8 mouse cellular contexts compared by ENCODE assay signal in the genomic region with DNA sequence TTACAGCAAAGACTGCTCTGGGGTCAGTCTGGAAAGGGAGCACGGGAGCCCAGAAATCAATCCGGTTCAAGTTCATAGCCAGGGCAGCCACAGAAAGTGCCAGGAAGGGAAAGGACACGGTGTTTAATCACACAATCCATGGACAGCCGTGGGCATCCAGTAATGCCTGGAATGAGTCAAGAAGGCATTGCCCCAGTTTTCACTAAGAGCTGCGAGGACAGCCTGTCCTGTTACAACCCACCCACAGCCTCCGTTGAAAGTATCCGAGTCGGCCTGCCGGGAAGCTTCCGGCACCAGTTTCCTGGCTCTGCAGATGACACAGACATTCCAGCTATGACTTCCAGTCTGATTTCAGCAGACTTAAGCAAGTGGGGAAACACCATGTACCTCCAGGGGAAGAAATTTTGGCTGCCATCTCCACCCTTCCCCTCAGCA. TPM values are rescaled to one million over a fixed set of nuclear protein-coding genes. Genes with fewer than 3 reads are reported as not detected.
DNase-seq lines count a peak whose midpoint lies in the region; ATAC-seq and TF ChIP-seq lines count a peak whose summit lies in the region.

No protein-coding gene starts in this region.

- H3K27me3 ChIP-seq in neural tube, embryonic 11.5 days (ENCODE audit: control insufficient read depth, insufficient read depth, low read length) = peaks cover 50% of the 10 kb centered on the region
- H3K27me3 ChIP-seq in embryonic facial prominence, embryonic 14.5 days (replicated peaks; ENCODE audit: control insufficient read depth, insufficient read depth, low read length) = peaks cover 58% of the 10 kb centered on the region
- H3K27me3 ChIP-seq in heart, embryonic 16.5 days (ENCODE audit: control insufficient read depth, insufficient read depth, low read length) = peaks cover 35% of the 10 kb centered on the region
- peaks cover 34% of the 10 kb centered on the region for H3K27me3 ChIP-seq in midbrain, postnatal 0 days (ENCODE audit: insufficient read depth, low read length)

- DNase-seq in neural tube, embryonic 11.5 days (ENCODE audit: low spot score) = no peak
- DNase-seq in neural tube, embryonic 10.5 days (ENCODE audit: extremely low spot score, low spot score) = no peak
- DNase-seq in embryonic facial prominence, embryonic 14.5 days (ENCODE audit: low spot score) = no peak
- peak; percentile 47 to 60 for DNase-seq in kidney, postnatal 36 days
- DNase-seq in midbrain, postnatal 0 days (ENCODE audit: low spot score) = peak; percentile 21
- DNase-seq in B cell, adult 2 months = no peak

- no peak overlapping the region for H3K9ac ChIP-seq in neural tube, embryonic 11.5 days (ENCODE audit: low read length)
- H3K9ac ChIP-seq in embryonic facial prominence, embryonic 14.5 days (ENCODE audit: low read depth, low read length) = no peak overlapping the region
- peak overlapping the region; percentile 62; the same call in 1 of the 2 replicates for H3K9ac ChIP-seq in heart, embryonic 16.5 days (ENCODE audit: low read length)
- H3K9ac ChIP-seq in midbrain, postnatal 0 days (replicated peaks; ENCODE audit: low read length, poor library complexity, severe bottlenecking) = no peak overlapping the region

- H3K4me1 ChIP-seq in neural tube, embryonic 11.5 days (ENCODE audit: control insufficient read depth, insufficient read depth, low read length) = peaks cover 13% of the 10 kb centered on the region
- H3K4me1 ChIP-seq in embryonic facial prominence, embryonic 14.5 days (ENCODE audit: control insufficient read depth, insufficient read depth, low read length) = no peaks in the 10 kb centered on the region; the same call in 1 of the 2 replicates
- peaks cover 17% of the 10 kb centered on the region for H3K4me1 ChIP-seq in heart, embryonic 16.5 days (ENCODE audit: control insufficient read depth, insufficient read depth, low read length)
- no peaks in the 10 kb centered on the region for H3K4me1 ChIP-seq in midbrain, postnatal 0 days (ENCODE audit: insufficient read depth, low read length)

- no peak overlapping the region for H3K27ac ChIP-seq in neural tube, embryonic 11.5 days (ENCODE audit: low read depth, low read length)
- H3K27ac ChIP-seq in embryonic facial prominence, embryonic 14.5 days (replicated peaks; ENCODE audit: low read depth, low read length) = no peak overlapping the region
- no peak overlapping the region for H3K27ac ChIP-seq in heart, embryonic 16.5 days (ENCODE audit: low read length)
- no peak overlapping the region for H3K27ac ChIP-seq in midbrain, postnatal 0 days (ENCODE audit: low read depth, low read length)

- peak overlapping the region; percentile 77 for H3K4me2 ChIP-seq in neural tube, embryonic 11.5 days (ENCODE audit: low read depth)
- H3K4me2 ChIP-seq in embryonic facial prominence, embryonic 14.5 days (ENCODE audit: low read depth, low read length) = peak overlapping the region; percentile 91
- H3K4me2 ChIP-seq in heart, embryonic 16.5 days (ENCODE audit: low read depth, low read length) = peak overlapping the region; percentile 99
- no peak overlapping the region for H3K4me2 ChIP-seq in midbrain, postnatal 0 days (ENCODE audit: low read depth, low read length, poor library complexity, severe bottlenecking)

- no peaks in the 10 kb centered on the region for H3K36me3 ChIP-seq in neural tube, embryonic 11.5 days (ENCODE audit: control insufficient read depth, insufficient read depth, low read length)
- H3K36me3 ChIP-seq in embryonic facial prominence, embryonic 14.5 days (ENCODE audit: control insufficient read depth, insufficient read depth, low read length) = no peaks in the 10 kb centered on the region
- H3K36me3 ChIP-seq in heart, embryonic 16.5 days (ENCODE audit: control insufficient read depth, insufficient read depth) = no peaks in the 10 kb centered on the region
- no peaks in the 10 kb centered on the region for H3K36me3 ChIP-seq in midbrain, postnatal 0 days (ENCODE audit: insufficient read depth, low read length)

- 43% methylated on average over 10 of the region's 10 CpGs for WGBS in neural tube, embryonic 11.5 days
- WGBS in embryonic facial prominence, embryonic 14.5 days = 32% methylated on average over 10 of the region's 10 CpGs
- WGBS in heart, embryonic 16.5 days = 30% methylated on average over 10 of the region's 10 CpGs
- WGBS in midbrain, postnatal 0 days = 40% methylated on average over 10 of the region's 10 CpGs

- TF ChIP-seq CTCF in midbrain, postnatal 0 days (IDR thresholded peaks at IDR 0.05) = no peak

- no peak for ATAC-seq in neural tube, embryonic 11.5 days (ENCODE audit: insufficient read depth, low FRiP score, low TSS enrichment)
- ATAC-seq in embryonic facial prominence, embryonic 14.5 days (ENCODE audit: low read depth) = no peak
- ATAC-seq in heart, embryonic 16.5 days (replicated peaks; ENCODE audit: extremely low read depth, insufficient read depth, low FRiP score) = no peak
- ATAC-seq in midbrain, postnatal 0 days (ENCODE audit: low FRiP score) = no peak
- ATAC-seq in erythroid progenitor cell, adult 5-6 weeks (replicated peaks; ENCODE audit: low FRiP score, poor library complexity, severe bottlenecking) = no peak

- H3K9me3 ChIP-seq in neural tube, embryonic 11.5 days (ENCODE audit: control insufficient read depth, low read length) = no peaks in the 10 kb centered on the region
- no peaks in the 10 kb centered on the region for H3K9me3 ChIP-seq in embryonic facial prominence, embryonic 14.5 days (ENCODE audit: control insufficient read depth, low read length)
- H3K9me3 ChIP-seq in heart, embryonic 16.5 days (replicated peaks; ENCODE audit: control insufficient read depth, low read length) = no peaks in the 10 kb centered on the region
- H3K9me3 ChIP-seq in midbrain, postnatal 0 days (ENCODE audit: low read length) = no peaks in the 10 kb centered on the region

- H3K4me3 ChIP-seq in neural tube, embryonic 11.5 days (ENCODE audit: low read depth, low read length) = no peak overlapping the region
- H3K4me3 ChIP-seq in embryonic facial prominence, embryonic 14.5 days (ENCODE audit: low read depth, low read length) = peak overlapping the region; percentile 47
- H3K4me3 ChIP-seq in heart, embryonic 16.5 days (ENCODE audit: low read length) = peak overlapping the region; percentile 53
- no peak overlapping the region for H3K4me3 ChIP-seq in midbrain, postnatal 0 days (ENCODE audit: low read depth, low read length)

RNA-seq across cellular contexts. Expression of gene Mt2, which starts 1.1 kb away (rescaled TPM):
- polyA plus RNA-seq in neural tube, embryonic 11.5 days (2014; fragmentation: Nextera tagmentation; extraction: Ambion mirVana) = 21.2 and 29.9 TPM in 2 replicates
- 57.5 and 60.3 TPM in 2 replicates for polyA plus RNA-seq in embryonic facial prominence, embryonic 14.5 days (2014; fragmentation: Nextera tagmentation; extraction: Ambion mirVana)
- 58.8 and 59.5 TPM in 2 replicates for polyA plus RNA-seq in heart, embryonic 16.5 days (2015; fragmentation: Nextera tagmentation; extraction: Ambion mirVana)
- total RNA-seq in midbrain, postnatal 0 days (2014; rRNA removed) = 57.7 and 131 TPM in 2 replicates
- 92.3 and 101 TPM in 2 replicates for polyA plus RNA-seq in midbrain, postnatal 0 days (2015; fragmentation: Nextera tagmentation; extraction: Ambion mirVana)
- 24.5 and 44.4 TPM in 2 replicates for total RNA-seq in erythroid progenitor cell, adult 5-6 weeks (2015; ENCODE audit: low replicate concordance)
- total RNA-seq in erythroid progenitor cell, adult 5-6 weeks (2017; ENCODE audit: low replicate concordance) = 11.6 TPM in 1 of 2 replicates, not detected in the other

RNA-seq across cellular contexts. Expression of gene Mt1, which starts 7.5 kb away (rescaled TPM):
- 78.2 and 78.5 TPM in 2 replicates for polyA plus RNA-seq in neural tube, embryonic 11.5 days (2014; fragmentation: Nextera tagmentation; extraction: Ambion mirVana)
- 167 and 193 TPM in 2 replicates for polyA plus RNA-seq in embryonic facial prominence, embryonic 14.5 days (2014; fragmentation: Nextera tagmentation; extraction: Ambion mirVana)
- 662 and 667 TPM in 2 replicates for polyA plus RNA-seq in heart, embryonic 16.5 days (2015; fragmentation: Nextera tagmentation; extraction: Ambion mirVana)
- total RNA-seq in midbrain, postnatal 0 days (2014; rRNA removed) = 460 and 504 TPM in 2 replicates
- 387 and 420 TPM in 2 replicates for polyA plus RNA-seq in midbrain, postnatal 0 days (2015; fragmentation: Nextera tagmentation; extraction: Ambion mirVana)
- total RNA-seq in erythroid progenitor cell, adult 5-6 weeks (2015; ENCODE audit: low replicate concordance) = 62.5 and 80.4 TPM in 2 replicates
- 18.0 and 24.4 TPM in 2 replicates for total RNA-seq in erythroid progenitor cell, adult 5-6 weeks (2017; ENCODE audit: low replicate concordance)

RNA-seq across cellular contexts. Expression of gene Mt3, which starts 18.9 kb away (rescaled TPM):
- polyA plus RNA-seq in neural tube, embryonic 11.5 days (2014; fragmentation: Nextera tagmentation; extraction: Ambion mirVana) = 8.9 and 9.8 TPM in 2 replicates
- polyA plus RNA-seq in embryonic facial prominence, embryonic 14.5 days (2014; fragmentation: Nextera tagmentation; extraction: Ambion mirVana) = 10.8 and 14.1 TPM in 2 replicates
- polyA plus RNA-seq in heart, embryonic 16.5 days (2015; fragmentation: Nextera tagmentation; extraction: Ambion mirVana) = 57.4 and 68.9 TPM in 2 replicates
- 571 and 599 TPM in 2 replicates for total RNA-seq in midbrain, postnatal 0 days (2014; rRNA removed)
- polyA plus RNA-seq in midbrain, postnatal 0 days (2015; fragmentation: Nextera tagmentation; extraction: Ambion mirVana) = 314 and 354 TPM in 2 replicates
- not detected in 2 replicates for total RNA-seq in erythroid progenitor cell, adult 5-6 weeks (2015; ENCODE audit: low replicate concordance)
- not detected in 2 replicates for total RNA-seq in erythroid progenitor cell, adult 5-6 weeks (2017; ENCODE audit: low replicate concordance)

RNA-seq across cellular contexts. Expression of gene Mt4, which starts 34.3 kb away (rescaled TPM):
- not detected in 2 replicates for polyA plus RNA-seq in neural tube, embryonic 11.5 days (2014; fragmentation: Nextera tagmentation; extraction: Ambion mirVana)
- 1.4 TPM in 1 of 2 replicates, not detected in the other for polyA plus RNA-seq in embryonic facial prominence, embryonic 14.5 days (2014; fragmentation: Nextera tagmentation; extraction: Ambion mirVana)
- polyA plus RNA-seq in heart, embryonic 16.5 days (2015; fragmentation: Nextera tagmentation; extraction: Ambion mirVana) = not detected in 2 replicates
- not detected in 2 replicates for total RNA-seq in midbrain, postnatal 0 days (2014; rRNA removed)
- polyA plus RNA-seq in midbrain, postnatal 0 days (2015; fragmentation: Nextera tagmentation; extraction: Ambion mirVana) = not detected in 2 replicates
- not detected in 2 replicates for total RNA-seq in erythroid progenitor cell, adult 5-6 weeks (2015; ENCODE audit: low replicate concordance)
- not detected in 2 replicates for total RNA-seq in erythroid progenitor cell, adult 5-6 weeks (2017; ENCODE audit: low replicate concordance)

RNA-seq across cellular contexts. Expression of gene Nup93, which starts 43.0 kb away (rescaled TPM):
- polyA plus RNA-seq in neural tube, embryonic 11.5 days (2014; fragmentation: Nextera tagmentation; extraction: Ambion mirVana) = 118 and 121 TPM in 2 replicates
- 60.9 and 77.0 TPM in 2 replicates for polyA plus RNA-seq in embryonic facial prominence, embryonic 14.5 days (2014; fragmentation: Nextera tagmentation; extraction: Ambion mirVana)
- 58.9 and 60.3 TPM in 2 replicates for polyA plus RNA-seq in heart, embryonic 16.5 days (2015; fragmentation: Nextera tagmentation; extraction: Ambion mirVana)
- 47.9 and 65.3 TPM in 2 replicates for total RNA-seq in midbrain, postnatal 0 days (2014; rRNA removed)
- 38.4 and 39.9 TPM in 2 replicates for polyA plus RNA-seq in midbrain, postnatal 0 days (2015; fragmentation: Nextera tagmentation; extraction: Ambion mirVana)
- total RNA-seq in erythroid progenitor cell, adult 5-6 weeks (2015; ENCODE audit: low replicate concordance) = 21.8 and 22.7 TPM in 2 replicates
- 10.3 and 20.4 TPM in 2 replicates for total RNA-seq in erythroid progenitor cell, adult 5-6 weeks (2017; ENCODE audit: low replicate concordance)

Comparison
In these comparisons a context has a peak if more than half of its experiments do, and no peak if none do; other contexts are left out.
1. DNase-seq: peak in kidney, postnatal 36 days (2 of 2) and midbrain, postnatal 0 days (single experiment); none in neural tube, embryonic 11.5 days (single experiment), neural tube, embryonic 10.5 days (single experiment), embryonic facial prominence, embryonic 14.5 days (single experiment) and B cell, adult 2 months (0 of 2).
2. H3K4me3 ChIP-seq: peak in embryonic facial prominence, embryonic 14.5 days (single experiment) and heart, embryonic 16.5 days (single experiment); none in neural tube, embryonic 11.5 days (single experiment) and midbrain, postnatal 0 days (single experiment).